Mouse (Mus musculus) limb, embryonic 11.5 days (tissue): ENCODE data around the gene Mbtd1. TPM values are rescaled to one million over a fixed set of nuclear protein-coding genes. Genes with fewer than 3 reads are reported as not detected.
A peak's percentile ranks its signal among the peaks of the same experiment; 100 is the strongest.

Experiments
- ATAC-seq: fragments of 200-750 bp; cut with Nextera tagmentation; 2 replicates; pipeline ENCODE4 v1.8.0; 2017; ENCODE audit warnings: low read depth; ENCODE audit not compliant: insufficient number of reproducible peaks, low FRiP score, low TSS enrichment
- DNase-seq: peaks from one replicate; pipeline ENCODE4 v3.0.0-alpha.2; 2015; ENCODE audit warnings: low spot score
- H3K27ac ChIP-seq: fragments of 300-500 bp; sonication (generic); replicated peaks from 2 replicates; pipeline ENCODE4 v1.5.1; 2014; ENCODE audit warnings: low read depth, mild to moderate bottlenecking, low read length
- H3K27me3 ChIP-seq: fragments of 300-500 bp; sonication (generic); 2 replicates; pipeline ENCODE4 v1.6.1; 2014; ENCODE audit warnings: mild to moderate bottlenecking, low read length, mixed read lengths; ENCODE audit not compliant: control insufficient read depth, insufficient read depth
- H3K36me3 ChIP-seq: fragments of 300-500 bp; sonication (generic); 2 replicates; pipeline ENCODE4 v1.6.1; 2014; ENCODE audit warnings: mild to moderate bottlenecking, low read length, moderate library complexity, mixed read lengths; ENCODE audit not compliant: control insufficient read depth, insufficient read depth
- H3K4me1 ChIP-seq: fragments of 300-500 bp; sonication (generic); 2 replicates; pipeline ENCODE4 v1.6.1; 2014; ENCODE audit warnings: low read length, mixed read lengths; ENCODE audit not compliant: control insufficient read depth, insufficient read depth
- H3K4me2 ChIP-seq: fragments of 300-500 bp; sonication (generic); 2 replicates; pipeline ENCODE4 v1.6.1; 2014; ENCODE audit warnings: low read depth, mild to moderate bottlenecking, moderate library complexity; ENCODE audit not compliant: severe bottlenecking
- H3K4me3 ChIP-seq: fragments of 300-500 bp; sonication (generic); 2 replicates; pipeline ENCODE4 v1.5.1; 2014; ENCODE audit warnings: low read depth, low read length
- H3K9ac ChIP-seq: fragments of 300-500 bp; sonication (generic); 2 replicates; pipeline ENCODE4 v1.6.1; 2014; ENCODE audit warnings: mild to moderate bottlenecking, low read length
- H3K9me3 ChIP-seq: fragments of 300-500 bp; sonication (generic); 2 replicates; pipeline ENCODE4 v1.6.1; 2016; ENCODE audit warnings: low read length; ENCODE audit not compliant: control insufficient read depth
- WGBS: fragments of 180-500 bp; shearing (Covaris S2); extraction: QIAGEN DNeasy Blood & Tissue Kit; methylation state at CpG from one replicate; pipeline ENCODE4 v1.1.7; 2014; 5-methylcytosine and 5-hydroxymethylcytosine counted together
- polyA plus RNA-seq: library from polyadenylated mRNA; unstranded; fragments of >200 nt; fragmentation: Nextera tagmentation; extraction: Ambion mirVana; gene quantifications from 2 replicates; pipeline ENCODE4 v1.2.1, GENCODE M21; 2014

The Mbtd1 gene
- polyA plus RNA-seq, 1 experiment from 2014 or later = 30.3 TPM

GRCm38 (mm10) chr11:93967381-93967780 is 81.7 kb downstream of the Mbtd1 start:
- 3% methylated on average over 11 of the region's 11 CpGs for WGBS

DNA sequence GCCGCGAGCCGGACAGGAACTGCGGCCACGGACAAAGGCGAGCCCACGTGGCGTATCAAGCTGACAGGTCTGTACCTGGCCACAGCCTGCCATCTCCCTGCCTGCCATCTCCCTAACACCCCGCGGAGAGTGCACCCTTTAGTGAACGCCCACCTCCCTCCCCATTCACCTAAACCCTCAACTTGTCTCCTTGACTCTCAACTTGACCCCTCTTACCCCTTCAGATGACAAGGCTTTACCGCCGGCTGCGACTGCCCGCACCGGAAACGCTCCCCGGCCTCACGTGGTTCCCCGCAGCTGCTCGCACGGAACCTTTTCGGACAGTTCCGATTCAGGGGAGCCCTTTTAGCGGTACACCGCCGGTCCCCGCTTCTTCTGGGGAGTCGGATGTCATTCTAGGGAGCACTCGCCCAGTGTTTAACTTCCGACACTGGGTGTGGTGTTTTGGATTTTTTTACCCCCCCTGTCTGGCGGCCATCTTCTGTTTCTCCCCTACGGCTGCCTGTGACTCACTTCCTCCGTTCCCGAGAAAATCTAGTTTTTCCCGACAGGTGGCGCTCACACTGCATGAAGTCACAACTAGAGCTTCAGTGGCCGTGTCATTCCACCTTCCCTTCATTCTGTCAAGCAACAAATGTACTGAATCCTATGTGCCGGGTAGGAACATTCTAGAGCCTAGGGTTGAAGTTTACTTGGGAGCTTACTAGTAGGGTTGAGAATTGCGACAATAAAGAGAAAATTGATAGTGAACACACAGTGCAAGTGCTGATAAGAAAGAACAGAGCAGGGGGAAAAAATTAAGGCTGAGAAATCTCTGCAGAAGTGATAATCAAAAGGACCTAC is 82.6 kb downstream of the Mbtd1 start, which contains the start of the genes Gm20390 and Nme1:
Gene Gm20390 (minus strand): TSS at position 289 of the 843 bp plus-strand sequence.
Gene Nme1 (minus strand): TSS at position 517 of the 843 bp plus-strand sequence.
- no peaks in the 10 kb centered on the region for H3K27me3 ChIP-seq
- ATAC-seq (peak; percentile 94), DNase-seq (peak; percentile 99)
- peak within 1 kb of the TSS; percentile 78 for H3K4me2 ChIP-seq
- no peak within 1 kb of the TSS; the same call in 1 of the 2 replicates for H3K27ac ChIP-seq
- H3K36me3 ChIP-seq = peaks cover 19% of the 10 kb centered on the region; the same call in 1 of the 2 replicates
- peak within 1 kb of the TSS; percentile 50 for H3K4me3 ChIP-seq
- H3K9ac ChIP-seq = peak within 1 kb of the TSS; percentile 78
- no peaks in the 10 kb centered on the region for H3K9me3 ChIP-seq
- WGBS = under 1% methylated on average over 40 of the region's 40 CpGs
- H3K4me1 ChIP-seq = no peaks in the 10 kb centered on the region

More at GRCm38 (mm10) chr11:93967381-93967780, 81.7 kb downstream of the Mbtd1 start:
- no peak overlapping the region; the same call in 1 of the 2 replicates for H3K27ac ChIP-seq
- DNase-seq (peak; percentile 50), ATAC-seq (no peak)
- no peaks in the 10 kb centered on the region for H3K4me1 ChIP-seq
- H3K36me3 ChIP-seq = peaks cover 23% of the 10 kb centered on the region
- peak overlapping the region; percentile 78 for H3K4me2 ChIP-seq
- H3K27me3 ChIP-seq = no peaks in the 10 kb centered on the region
- H3K9ac ChIP-seq = peak overlapping the region; percentile 78
- peak overlapping the region; percentile 50 for H3K4me3 ChIP-seq
- H3K9me3 ChIP-seq = no peaks in the 10 kb centered on the region

DNA sequence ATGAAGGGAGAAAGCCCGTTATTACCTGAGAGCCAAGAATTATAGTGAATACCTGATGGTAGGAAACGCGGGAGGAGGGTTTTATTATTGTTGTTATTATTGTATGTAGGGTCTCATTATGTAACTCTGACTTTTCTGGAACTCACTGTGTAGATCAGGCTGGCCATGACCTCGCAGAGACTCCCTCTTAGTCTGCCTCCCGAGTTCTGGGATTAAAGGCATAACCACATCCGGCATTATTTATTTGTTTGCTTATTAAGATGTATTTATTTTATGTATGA is 83.1 kb downstream of the Mbtd1 start:
- Histone ChIP-seq H3K4me2 (peak overlapping the region; percentile 35; the same call in 1 of the 2 replicates), H3K4me1 (no peaks in the 10 kb centered on the region), H3K27me3 (no peaks in the 10 kb centered on the region), H3K36me3 (peaks cover 15% of the 10 kb centered on the region; the same call in 1 of the 2 replicates), H3K27ac (no peak overlapping the region), H3K9me3 (no peaks in the 10 kb centered on the region), H3K9ac (peak overlapping the region; percentile 45; the same call in 1 of the 2 replicates), H3K4me3 (peak overlapping the region; percentile 50; the same call in 1 of the 2 replicates)
- WGBS = 50% methylated on average over 6 of the region's 6 CpGs
- ATAC-seq (no peak), DNase-seq (no peak)

GRCm38 (mm10) chr11:93969171-93969570 is 83.5 kb downstream of the Mbtd1 start:
- ATAC-seq (no peak), DNase-seq (no peak)
- Histone ChIP-seq H3K4me1 (no peaks in the 10 kb centered on the region), H3K9ac (no peak overlapping the region), H3K4me2 (no peak overlapping the region), H3K9me3 (no peaks in the 10 kb centered on the region), H3K27ac (no peak overlapping the region), H3K36me3 (peaks cover 13% of the 10 kb centered on the region; the same call in 1 of the 2 replicates), H3K4me3 (no peak overlapping the region), H3K27me3 (no peaks in the 10 kb centered on the region)
- WGBS = 96% methylated on average over 6 of the region's 6 CpGs

GRCm38 (mm10) chr11:93969799-93970198 is 84.1 kb downstream of the Mbtd1 start:
- ATAC-seq = no peak
- WGBS = 77% methylated on average over 1 of the region's 1 CpGs
- peaks cover 11% of the 10 kb centered on the region; the same call in 1 of the 2 replicates for H3K36me3 ChIP-seq

DNA sequence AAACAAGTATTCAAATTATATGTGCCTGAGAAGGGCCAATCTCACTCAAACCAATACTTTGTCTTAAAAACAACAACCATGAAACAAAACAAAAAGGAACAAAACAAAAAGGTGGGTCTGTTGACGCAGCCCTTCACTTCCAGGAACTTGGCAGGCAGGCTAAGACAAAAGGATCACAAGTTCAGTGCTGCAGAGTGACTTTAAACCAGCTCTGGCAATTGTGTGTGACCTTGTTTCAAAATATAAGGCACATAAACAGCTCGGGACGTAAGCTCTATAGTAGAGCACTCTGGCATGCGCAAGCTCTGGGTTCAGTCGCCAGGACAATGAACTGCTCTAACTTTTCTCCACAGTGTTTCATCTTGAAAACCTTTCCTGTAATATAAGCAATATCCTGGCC is 87.3 kb downstream of the Mbtd1 start:
- H3K27me3 ChIP-seq = no peaks in the 10 kb centered on the region
- no peak for ATAC-seq
- H3K9me3 ChIP-seq = no peaks in the 10 kb centered on the region
- H3K36me3 ChIP-seq = no peaks in the 10 kb centered on the region
- no peak overlapping the region for H3K27ac ChIP-seq
- H3K4me1 ChIP-seq = no peaks in the 10 kb centered on the region
- WGBS = 94% methylated on average over 5 of the region's 5 CpGs
- DNase-seq = no peak
- no peak overlapping the region for H3K9ac ChIP-seq
- H3K4me2 ChIP-seq = no peak overlapping the region
- H3K4me3 ChIP-seq = no peak overlapping the region

More at GRCm38 (mm10) chr11:93969799-93970198, 84.1 kb downstream of the Mbtd1 start:
- Histone ChIP-seq H3K4me1 (no peaks in the 10 kb centered on the region), H3K4me2 (no peak overlapping the region), H3K27ac (no peak overlapping the region), H3K9ac (no peak overlapping the region), H3K27me3 (no peaks in the 10 kb centered on the region), H3K4me3 (no peak overlapping the region), H3K9me3 (no peaks in the 10 kb centered on the region)
- DNase-seq = no peak

- 32% methylated on average over 6 of the region's 6 CpGs for WGBS
- DNase-seq (no peak), ATAC-seq (no peak)
- Histone ChIP-seq H3K4me3 (no peak overlapping the region), H3K9ac (no peak overlapping the region), H3K4me2 (no peak overlapping the region), H3K27me3 (no peaks in the 10 kb centered on the region), H3K4me1 (no peaks in the 10 kb centered on the region), H3K9me3 (no peaks in the 10 kb centered on the region), H3K36me3 (no peaks in the 10 kb centered on the region), H3K27ac (no peak overlapping the region)
Observed at GRCm38 (mm10) chr11:93979502-93980049, 93.9 kb downstream of the Mbtd1 start.

- no peaks in the 10 kb centered on the region for H3K27me3 ChIP-seq
- no peaks in the 10 kb centered on the region for H3K36me3 ChIP-seq
- DNase-seq (no peak), ATAC-seq (no peak)
- H3K9ac ChIP-seq = no peak overlapping the region
- no peak overlapping the region for H3K4me2 ChIP-seq
- no peak overlapping the region for H3K4me3 ChIP-seq
- WGBS = 91% methylated on average over 3 of the region's 3 CpGs
- H3K27ac ChIP-seq = no peak overlapping the region
- H3K4me1 ChIP-seq = no peaks in the 10 kb centered on the region
- H3K9me3 ChIP-seq = no peaks in the 10 kb centered on the region
Observed at GRCm38 (mm10) chr11:93984619-93985018, 99.0 kb downstream of the Mbtd1 start.
